In genomic region chr17:59404525-59404924, GRCm38 (mm10) we compare ENCODE assay signal across 31 mouse cellular contexts.
"Had no signal": no experiment of that assay in that cellular context is flagged by ENCODE, and none has a peak within 500 bp of the region (broad histone marks: within the 10 kb centered on the region; RNA-seq: fewer than 3 reads in every experiment).

No protein-coding gene starts in this region.

- H3K4me1 ChIP-seq: limb, embryonic 12.5 days; limb, embryonic 15.5 days; liver, embryonic 12.5 days; liver, embryonic 13.5 days; liver, embryonic 15.5 days; lung, embryonic 15.5 days; megakaryocyte, embryonic 14.5 days; midbrain, embryonic 10.5 days; midbrain, embryonic 12.5 days; midbrain, embryonic 13.5 days; midbrain, embryonic 15.5 days; neural tube, embryonic 12.5 days; neural tube, embryonic 13.5 days had no signal

- H3K4me2 ChIP-seq: limb, embryonic 12.5 days; limb, embryonic 15.5 days; liver, embryonic 11.5 days; liver, embryonic 12.5 days; liver, embryonic 13.5 days; liver, embryonic 15.5 days; lung, embryonic 14.5 days; lung, embryonic 15.5 days; midbrain, embryonic 11.5 days; midbrain, embryonic 12.5 days; midbrain, embryonic 13.5 days; midbrain, embryonic 15.5 days; neural tube, embryonic 12.5 days; neural tube, embryonic 13.5 days had no signal

- H3K36me3 ChIP-seq: limb, embryonic 12.5 days; limb, embryonic 15.5 days; liver, embryonic 12.5 days; liver, embryonic 13.5 days; liver, embryonic 15.5 days; lung, embryonic 15.5 days; midbrain, embryonic 10.5 days; midbrain, embryonic 12.5 days; midbrain, embryonic 13.5 days; midbrain, embryonic 15.5 days; neural tube, embryonic 12.5 days; neural tube, embryonic 13.5 days had no signal

- DNase-seq: left cerebral cortex, postnatal 4 days; liver; liver, embryonic 13.5 days; liver, postnatal 0 days; lung, adult 18-20 months; lung, adult 2 months; lung, embryonic 14.5 days; lung, postnatal 10 days; lung, postnatal 14 days; lung, postnatal 36 days; lung, postnatal 4 days; midbrain, embryonic 14.5 days had no signal

- H3K27ac ChIP-seq: left cerebral cortex, adult 2 months; limb, embryonic 12.5 days; limb, embryonic 15.5 days; liver, embryonic 12.5 days; liver, embryonic 13.5 days; liver, embryonic 14.5 days; liver, embryonic 15.5 days; lung, embryonic 15.5 days; macrophage; midbrain, embryonic 10.5 days; midbrain, embryonic 12.5 days; midbrain, embryonic 13.5 days; midbrain, embryonic 15.5 days; neural tube, embryonic 12.5 days; neural tube, embryonic 13.5 days had no signal

- ATAC-seq: liver, embryonic 12.5 days; liver, postnatal 0 days; midbrain, embryonic 13.5 days; midbrain, embryonic 15.5 days; midbrain, embryonic 16.5 days had no signal

- H3K4me3 ChIP-seq: left cerebral cortex, adult 2 months; limb, embryonic 12.5 days; limb, embryonic 15.5 days; liver, embryonic 12.5 days; liver, embryonic 13.5 days; liver, embryonic 15.5 days; lung, embryonic 15.5 days; megakaryocyte, embryonic 14.5 days; midbrain, embryonic 10.5 days; midbrain, embryonic 12.5 days; midbrain, embryonic 13.5 days; midbrain, embryonic 15.5 days; myocyte; neural tube, embryonic 12.5 days; neural tube, embryonic 13.5 days had no signal

- H3K9me3 ChIP-seq: limb, embryonic 12.5 days; limb, embryonic 15.5 days; liver, embryonic 12.5 days; liver, embryonic 13.5 days; liver, embryonic 15.5 days; lung, embryonic 15.5 days; megakaryocyte, embryonic 14.5 days; midbrain, embryonic 10.5 days; midbrain, embryonic 12.5 days; midbrain, embryonic 13.5 days; midbrain, embryonic 15.5 days; neural tube, embryonic 12.5 days; neural tube, embryonic 13.5 days had no signal

- H3K27me3 ChIP-seq: limb, embryonic 12.5 days; limb, embryonic 15.5 days; liver, embryonic 12.5 days; liver, embryonic 13.5 days; liver, embryonic 15.5 days; lung, embryonic 15.5 days; megakaryocyte, embryonic 14.5 days; midbrain, embryonic 12.5 days; midbrain, embryonic 13.5 days; midbrain, embryonic 15.5 days; neural tube, embryonic 12.5 days; neural tube, embryonic 13.5 days had no signal

- H3K9ac ChIP-seq: limb, embryonic 12.5 days; limb, embryonic 15.5 days; liver, embryonic 12.5 days; liver, embryonic 13.5 days; liver, embryonic 14.5 days; liver, embryonic 15.5 days; liver, postnatal 0 days; lung, embryonic 14.5 days; lung, embryonic 15.5 days; midbrain, embryonic 12.5 days; midbrain, embryonic 13.5 days; midbrain, embryonic 15.5 days; neural tube, embryonic 12.5 days; neural tube, embryonic 13.5 days had no signal
